Comparison of ENCODE assay signal across 27 mouse cellular contexts in the genomic region with DNA sequence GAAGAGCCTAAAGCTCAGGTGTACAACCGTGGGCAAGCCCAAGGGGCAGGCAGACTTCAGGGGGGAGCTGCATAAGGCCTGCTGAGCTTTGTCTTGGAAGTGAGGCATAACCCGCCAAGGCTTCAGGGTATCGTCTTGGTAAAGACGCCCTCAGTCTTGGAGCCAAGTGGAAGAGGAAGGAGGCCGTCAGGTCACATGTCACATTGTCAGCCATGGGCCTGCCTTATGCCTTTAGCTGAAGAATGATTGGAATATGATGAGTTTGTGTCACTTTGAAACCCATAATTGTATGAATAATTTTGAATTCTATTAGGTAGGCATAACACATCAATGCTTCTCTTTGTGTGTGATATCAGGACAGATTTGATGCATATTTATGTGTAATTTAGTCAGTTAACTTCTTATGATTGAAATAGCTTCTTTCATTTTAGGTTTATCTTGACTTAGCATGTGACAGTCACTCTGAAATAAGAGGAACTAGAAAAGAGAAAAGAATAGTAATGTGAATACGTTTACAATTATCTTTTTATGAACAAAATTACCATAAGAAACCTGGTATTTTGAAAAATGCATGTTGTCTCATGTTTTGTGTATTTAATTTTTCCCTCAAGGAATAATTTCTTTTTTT. TPM values are rescaled to one million over a fixed set of nuclear protein-coding genes. Genes with fewer than 3 reads are reported as not detected.
"Had no signal": no experiment of that assay in that cellular context is flagged by ENCODE, and none has a peak within 500 bp of the region (broad histone marks: within the 10 kb centered on the region; RNA-seq: fewer than 3 reads in every experiment).

No protein-coding gene starts in this region.

- ATAC-seq: liver, postnatal 0 days; lung, postnatal 0 days; midbrain, embryonic 13.5 days; midbrain, embryonic 16.5 days had no signal

- H3K27me3 ChIP-seq: kidney, embryonic 15.5 days; limb, embryonic 12.5 days; limb, embryonic 15.5 days; megakaryocyte, embryonic 14.5 days; midbrain, embryonic 13.5 days; neural tube, embryonic 12.5 days; neural tube, embryonic 15.5 days; stomach, embryonic 15.5 days had no signal

- H3K27ac ChIP-seq: kidney, embryonic 15.5 days; limb, embryonic 12.5 days; limb, embryonic 15.5 days; liver, embryonic 14.5 days; macrophage; midbrain, embryonic 10.5 days; midbrain, embryonic 13.5 days; neural tube, embryonic 12.5 days; neural tube, embryonic 15.5 days; stomach, embryonic 15.5 days had no signal

- DNase-seq: kidney, adult 2 months; kidney, postnatal 10 days; kidney, postnatal 36 days; layer of hippocampus, postnatal 36 days; left cerebral cortex, postnatal 4 days; liver, postnatal 0 days; lung, embryonic 14.5 days; right cerebral cortex, adult 18-20 months; right cerebral cortex, postnatal 14 days; right cerebral cortex, postnatal 4 days; thymus, postnatal 25 days had no signal

- H3K4me3 ChIP-seq: kidney, embryonic 15.5 days; limb, embryonic 12.5 days; limb, embryonic 15.5 days; megakaryocyte, embryonic 14.5 days; midbrain, embryonic 10.5 days; midbrain, embryonic 13.5 days; myocyte; neural tube, embryonic 12.5 days; neural tube, embryonic 15.5 days; stomach, embryonic 15.5 days had no signal

- H3K4me1 ChIP-seq: kidney, embryonic 15.5 days; midbrain, embryonic 10.5 days; midbrain, embryonic 13.5 days; neural tube, embryonic 12.5 days; stomach, embryonic 15.5 days had no signal

- H3K9ac ChIP-seq: kidney, embryonic 15.5 days; limb, embryonic 12.5 days; limb, embryonic 15.5 days; liver, embryonic 14.5 days; liver, postnatal 0 days; lung, embryonic 14.5 days; midbrain, embryonic 13.5 days; neural tube, embryonic 12.5 days; neural tube, embryonic 15.5 days; stomach, embryonic 15.5 days had no signal

- H3K9me3 ChIP-seq: kidney, embryonic 15.5 days; limb, embryonic 12.5 days; limb, embryonic 15.5 days; megakaryocyte, embryonic 14.5 days; midbrain, embryonic 10.5 days; midbrain, embryonic 13.5 days; neural tube, embryonic 12.5 days; neural tube, embryonic 15.5 days; stomach, embryonic 15.5 days had no signal

- H3K4me2 ChIP-seq: kidney, embryonic 15.5 days; limb, embryonic 12.5 days; limb, embryonic 15.5 days; liver, embryonic 11.5 days; lung, embryonic 14.5 days; midbrain, embryonic 13.5 days; neural tube, embryonic 12.5 days; neural tube, embryonic 15.5 days; stomach, embryonic 15.5 days had no signal

RNA-seq across cellular contexts. Expression of a gene that starts 48.8 kb away (rescaled TPM):
- total RNA-seq: monocyte, adult 5-6 weeks had no signal
